Mouse (Mus musculus): Measurements from ENCODE around the gene Teddm3. TPM values are rescaled to one million over a fixed set of nuclear protein-coding genes. Genes with fewer than 3 reads are reported as not detected.
"Not testable (repeated sequence)": the region's sequence is repeated elsewhere in the genome, so short reads cannot be mapped to it uniquely, and the experiment has no call there.

The Teddm3 gene
- polyA plus RNA-seq, 1 experiment from 2014 or later: 14.0 TPM

DNA sequence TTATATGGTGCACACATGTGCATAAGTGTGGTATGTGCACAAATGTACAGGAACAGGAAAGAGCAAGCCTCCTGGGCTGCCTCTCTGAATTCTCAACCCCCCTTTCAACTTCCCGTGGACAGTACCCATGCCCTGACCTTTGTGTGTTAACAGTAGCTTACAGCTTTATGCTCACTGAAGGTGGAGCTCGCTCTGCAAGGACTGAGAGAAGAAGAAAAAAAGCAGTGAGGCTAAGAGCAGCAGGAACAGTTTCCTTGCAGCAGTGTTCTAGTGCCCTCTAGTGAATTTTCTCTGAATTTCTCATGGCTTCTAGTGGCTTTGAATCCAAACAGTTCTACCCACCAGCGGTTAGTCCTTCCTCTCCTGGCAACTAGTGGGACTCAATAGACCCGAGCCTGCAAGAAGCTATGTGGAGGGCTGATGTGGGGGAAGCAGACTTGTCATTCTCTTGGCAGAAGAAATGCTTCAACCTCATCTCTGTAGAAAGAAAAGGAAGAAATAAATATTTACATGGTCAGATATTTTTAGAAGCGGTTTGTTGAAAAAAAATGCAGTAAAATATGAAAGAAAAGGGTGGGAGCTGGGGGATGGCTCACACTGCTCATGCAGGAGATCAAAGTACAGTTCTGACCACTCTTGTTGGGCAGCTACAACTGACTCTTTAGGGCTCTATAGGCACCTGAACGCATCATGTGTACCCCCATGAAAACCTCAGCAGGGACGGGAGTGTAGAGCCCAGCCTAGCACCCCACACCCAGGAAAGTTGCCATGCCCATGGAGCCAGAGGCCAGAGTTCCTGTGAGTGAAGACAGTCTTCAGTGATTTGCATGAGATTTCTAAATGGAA is 38.9 kb upstream of the Teddm3 start:
- WGBS: 26% methylated on average over 7 of the region's 7 CpGs
- no peak overlapping the region; the same call in 1 of the 2 replicates for H3K9ac ChIP-seq (ENCODE audit: low read length)
- no peaks in the 10 kb centered on the region for H3K36me3 ChIP-seq (ENCODE audit: control insufficient read depth, insufficient read depth, low read length)
- ATAC-seq (ENCODE audit: insufficient read depth, low FRiP score): peak; percentile 53; the same call in 1 of the 2 replicates
- H3K4me2 ChIP-seq (ENCODE audit: low read depth, low read length): no peak overlapping the region
- H3K27me3 ChIP-seq (ENCODE audit: control insufficient read depth, insufficient read depth, low read length): no peaks in the 10 kb centered on the region
- no peak overlapping the region for H3K27ac ChIP-seq (ENCODE audit: low read length)
- no peak overlapping the region for H3K4me3 ChIP-seq (replicated peaks; ENCODE audit: low read length)
- H3K4me1 ChIP-seq (ENCODE audit: control insufficient read depth, insufficient read depth, low read length): no peaks in the 10 kb centered on the region
- no peaks in the 10 kb centered on the region for H3K9me3 ChIP-seq (replicated peaks; ENCODE audit: control insufficient read depth, low read length)

DNA sequence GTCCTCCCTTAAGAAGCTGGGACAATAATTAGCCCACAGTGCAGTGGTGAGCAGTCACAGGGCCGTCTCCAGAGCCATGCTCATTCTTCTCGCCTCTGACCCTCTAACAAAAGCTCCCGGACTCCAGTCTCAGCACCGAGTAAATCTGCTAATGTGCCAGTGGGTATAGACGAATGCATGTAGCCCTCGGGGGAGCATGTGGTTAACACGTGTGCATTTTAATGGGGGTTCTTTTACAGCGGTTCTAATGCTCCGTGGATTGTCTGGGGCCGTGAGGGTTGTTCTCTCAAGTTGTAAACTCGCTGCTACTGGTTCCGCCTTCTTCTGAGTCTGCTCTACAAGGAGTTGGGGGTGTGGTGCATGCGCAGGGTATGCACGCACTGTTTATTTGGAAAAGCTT is 37.8 kb upstream of the Teddm3 start:
- Histone ChIP-seq H3K27me3 (ENCODE audit: control insufficient read depth, insufficient read depth, low read length) (no peaks in the 10 kb centered on the region), H3K36me3 (ENCODE audit: control insufficient read depth, insufficient read depth, low read length) (no peaks in the 10 kb centered on the region), H3K4me2 (ENCODE audit: low read depth, low read length) (no peak overlapping the region), H3K9me3 (replicated peaks; ENCODE audit: control insufficient read depth, low read length) (no peaks in the 10 kb centered on the region), H3K27ac (ENCODE audit: low read length) (no peak overlapping the region), H3K9ac (ENCODE audit: low read length) (no peak overlapping the region), H3K4me3 (replicated peaks; ENCODE audit: low read length) (no peak overlapping the region), H3K4me1 (ENCODE audit: control insufficient read depth, insufficient read depth, low read length) (no peaks in the 10 kb centered on the region)
- WGBS: 74% methylated on average over 14 of the region's 14 CpGs
- ATAC-seq (ENCODE audit: insufficient read depth, low FRiP score): no peak

DNA sequence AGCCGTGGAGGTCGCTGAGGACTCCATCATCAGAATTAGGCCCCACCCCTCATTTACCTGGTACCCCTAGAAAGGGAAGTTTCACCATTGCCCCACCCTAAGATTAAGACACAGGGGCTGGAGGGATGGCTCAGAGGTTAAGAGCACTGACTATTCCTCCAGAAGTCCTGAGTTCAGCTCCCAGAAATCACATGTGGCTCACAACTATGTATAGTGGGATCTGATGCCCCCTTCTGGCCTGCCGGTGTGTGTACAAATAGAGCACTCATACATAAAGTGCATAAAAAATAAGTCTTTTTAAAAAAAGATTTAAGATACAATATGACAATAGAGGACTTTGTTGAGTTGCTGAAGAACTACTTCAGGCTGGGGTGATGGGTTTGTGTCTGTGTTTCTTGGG is 34.5 kb upstream of the Teddm3 start:
- Histone ChIP-seq H3K9me3 (replicated peaks; ENCODE audit: control insufficient read depth, low read length) (no peaks in the 10 kb centered on the region), H3K4me3 (replicated peaks; ENCODE audit: low read length) (no peak overlapping the region), H3K9ac (ENCODE audit: low read length) (no peak overlapping the region), H3K4me2 (ENCODE audit: low read depth, low read length) (no peak overlapping the region), H3K27ac (ENCODE audit: low read length) (no peak overlapping the region), H3K27me3 (ENCODE audit: control insufficient read depth, insufficient read depth, low read length) (no peaks in the 10 kb centered on the region), H3K36me3 (ENCODE audit: control insufficient read depth, insufficient read depth, low read length) (no peaks in the 10 kb centered on the region), H3K4me1 (ENCODE audit: control insufficient read depth, insufficient read depth, low read length) (no peaks in the 10 kb centered on the region)
- WGBS: 83% methylated on average over 3 of the region's 3 CpGs
- ATAC-seq (ENCODE audit: insufficient read depth, low FRiP score): no peak

DNA sequence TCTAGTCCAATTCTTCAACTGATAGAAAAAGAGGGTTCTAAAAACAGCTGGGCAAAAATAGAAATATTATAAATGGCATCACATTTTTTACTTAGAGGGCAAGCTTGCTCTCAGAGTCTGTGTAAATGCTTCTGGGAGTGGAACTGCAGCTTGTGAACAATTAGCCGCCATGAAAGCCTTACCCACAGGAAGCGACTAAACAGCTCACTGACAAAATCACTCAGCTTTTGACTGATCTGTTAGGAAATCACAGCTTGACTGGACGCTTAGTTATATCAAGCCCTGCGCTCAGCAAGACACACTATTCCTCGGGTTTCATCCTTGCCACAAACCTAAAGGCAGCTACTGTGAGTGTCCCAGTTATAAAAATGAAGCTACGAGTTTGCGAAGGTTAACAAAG is 33.8 kb upstream of the Teddm3 start:
- no peak overlapping the region for H3K9ac ChIP-seq (ENCODE audit: low read length)
- H3K4me2 ChIP-seq (ENCODE audit: low read depth, low read length): no peak overlapping the region
- no peak overlapping the region for H3K4me3 ChIP-seq (replicated peaks; ENCODE audit: low read length)
- 39% methylated on average over 7 of the region's 7 CpGs for WGBS
- no peaks in the 10 kb centered on the region for H3K36me3 ChIP-seq (ENCODE audit: control insufficient read depth, insufficient read depth, low read length)
- no peaks in the 10 kb centered on the region for H3K4me1 ChIP-seq (ENCODE audit: control insufficient read depth, insufficient read depth, low read length)
- H3K9me3 ChIP-seq (replicated peaks; ENCODE audit: control insufficient read depth, low read length): no peaks in the 10 kb centered on the region
- no peak for ATAC-seq (ENCODE audit: insufficient read depth, low FRiP score)
- no peak overlapping the region for H3K27ac ChIP-seq (ENCODE audit: low read length)
- H3K27me3 ChIP-seq (ENCODE audit: control insufficient read depth, insufficient read depth, low read length): no peaks in the 10 kb centered on the region

DNA sequence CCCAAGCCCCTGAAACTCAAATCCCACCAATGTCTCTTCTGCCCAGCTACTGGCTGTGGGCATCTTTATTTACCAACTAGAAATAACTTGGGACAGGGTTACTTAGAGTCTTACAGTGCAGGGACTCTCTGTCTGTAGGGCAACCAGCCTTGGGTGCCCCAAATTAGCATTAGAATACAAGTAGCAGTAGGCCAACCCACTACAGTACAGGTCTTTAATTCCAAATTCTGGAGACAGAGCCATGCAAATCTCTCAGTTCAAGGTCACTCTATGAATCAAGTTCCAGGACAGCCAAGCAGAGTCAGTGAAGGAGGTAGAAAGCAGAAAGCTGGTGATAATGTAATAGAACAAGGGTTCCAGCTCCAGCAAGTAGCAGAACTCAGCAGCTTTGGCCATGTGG is 30.9 kb upstream of the Teddm3 start:
- Histone ChIP-seq H3K4me1 (ENCODE audit: control insufficient read depth, insufficient read depth, low read length) (no peaks in the 10 kb centered on the region), H3K36me3 (ENCODE audit: control insufficient read depth, insufficient read depth, low read length) (no peaks in the 10 kb centered on the region), H3K9me3 (replicated peaks; ENCODE audit: control insufficient read depth, low read length) (no peaks in the 10 kb centered on the region), H3K4me3 (replicated peaks; ENCODE audit: low read length) (no peak overlapping the region), H3K4me2 (ENCODE audit: low read depth, low read length) (no peak overlapping the region), H3K27ac (ENCODE audit: low read length) (no peak overlapping the region), H3K27me3 (ENCODE audit: control insufficient read depth, insufficient read depth, low read length) (no peaks in the 10 kb centered on the region), H3K9ac (ENCODE audit: low read length) (no peak overlapping the region)
- no peak for ATAC-seq (ENCODE audit: insufficient read depth, low FRiP score)

DNA sequence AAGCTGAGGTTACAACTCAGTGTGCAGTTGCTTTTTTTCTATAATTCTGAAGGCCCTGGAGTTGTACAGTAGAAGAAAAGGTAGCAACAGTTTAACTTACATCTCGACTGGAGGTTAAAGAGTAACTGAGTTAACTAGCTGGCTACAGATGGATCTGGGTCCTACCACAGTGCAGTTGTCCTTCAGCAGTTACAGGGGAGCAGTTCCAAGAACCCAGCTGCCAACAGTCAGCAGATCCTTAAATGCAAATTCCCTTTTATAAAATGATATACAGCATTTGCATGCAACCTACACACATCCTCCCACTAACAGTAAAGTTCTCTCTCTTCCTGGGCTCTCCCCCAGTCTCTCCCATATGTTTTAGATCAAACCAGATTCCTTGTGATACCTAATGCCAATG is 28.3 kb upstream of the Teddm3 start:
- no peak overlapping the region for H3K27ac ChIP-seq (ENCODE audit: low read length)
- no peaks in the 10 kb centered on the region for H3K36me3 ChIP-seq (ENCODE audit: control insufficient read depth, insufficient read depth, low read length)
- no peak overlapping the region for H3K9ac ChIP-seq (ENCODE audit: low read length)
- no peak overlapping the region for H3K4me2 ChIP-seq (ENCODE audit: low read depth, low read length)
- H3K27me3 ChIP-seq (ENCODE audit: control insufficient read depth, insufficient read depth, low read length): no peaks in the 10 kb centered on the region
- WGBS: 58% methylated on average over 1 of the region's 1 CpGs
- H3K4me3 ChIP-seq (replicated peaks; ENCODE audit: low read length): no peak overlapping the region
- H3K4me1 ChIP-seq (ENCODE audit: control insufficient read depth, insufficient read depth, low read length): no peaks in the 10 kb centered on the region
- no peaks in the 10 kb centered on the region for H3K9me3 ChIP-seq (replicated peaks; ENCODE audit: control insufficient read depth, low read length)
- ATAC-seq (ENCODE audit: insufficient read depth, low FRiP score): no peak

DNA sequence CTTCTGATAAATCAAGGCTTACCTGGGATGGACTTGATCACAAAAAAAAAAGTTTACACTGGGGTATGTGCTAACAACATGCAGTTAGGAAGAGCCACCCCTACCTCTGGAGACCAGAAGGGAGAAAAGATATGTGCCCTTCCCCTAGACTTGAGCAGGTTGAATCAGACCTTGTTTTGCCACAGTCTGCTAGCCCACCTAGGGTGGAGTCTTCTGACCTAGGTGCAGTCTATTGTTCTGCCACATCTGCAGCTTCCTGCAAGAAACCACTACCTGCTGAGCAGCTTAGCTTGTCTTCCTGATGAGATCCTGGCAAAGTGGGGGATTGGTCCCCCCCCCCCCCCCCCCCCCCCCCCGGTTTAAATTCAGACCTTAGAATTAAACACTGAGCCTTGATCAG is 21.4 kb upstream of the Teddm3 start:
- Histone ChIP-seq H3K4me2 (ENCODE audit: low read depth, low read length) (no peak overlapping the region), H3K27ac (ENCODE audit: low read length) (no peak overlapping the region), H3K9ac (ENCODE audit: low read length) (no peak overlapping the region), H3K9me3 (replicated peaks; ENCODE audit: control insufficient read depth, low read length) (peaks cover 3% of the 10 kb centered on the region; the same call in 1 of the 2 replicates), H3K4me3 (replicated peaks; ENCODE audit: low read length) (no peak overlapping the region), H3K27me3 (ENCODE audit: control insufficient read depth, insufficient read depth, low read length) (no peaks in the 10 kb centered on the region), H3K4me1 (ENCODE audit: control insufficient read depth, insufficient read depth, low read length) (no peaks in the 10 kb centered on the region), H3K36me3 (ENCODE audit: control insufficient read depth, insufficient read depth, low read length) (no peaks in the 10 kb centered on the region)
- WGBS: no CpG with 5 or more reads among the region's 1 CpGs
- ATAC-seq (ENCODE audit: insufficient read depth, low FRiP score): no peak

DNA sequence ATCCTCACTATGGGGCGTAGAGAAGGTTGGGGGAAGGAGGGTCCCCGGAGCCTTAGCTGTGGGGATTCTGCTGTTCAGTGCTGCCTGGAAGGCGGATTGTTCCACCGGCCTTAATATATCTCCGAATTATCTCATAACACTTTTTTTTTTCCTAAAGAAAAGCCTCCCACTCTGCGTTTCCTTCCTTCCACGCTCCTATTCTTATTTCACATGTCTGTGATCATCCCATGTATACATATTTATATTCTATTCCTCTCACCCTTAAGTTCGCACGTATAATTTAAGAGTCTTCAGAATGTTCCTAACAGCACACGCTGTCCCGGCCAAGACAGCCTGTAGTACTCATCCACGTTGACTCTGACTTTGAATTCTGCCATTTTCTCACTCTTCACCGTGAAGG is 14.9 kb upstream of the Teddm3 start:
- no peaks in the 10 kb centered on the region for H3K27me3 ChIP-seq (ENCODE audit: control insufficient read depth, insufficient read depth, low read length)
- 90% methylated on average over 13 of the region's 13 CpGs for WGBS
- ATAC-seq (ENCODE audit: insufficient read depth, low FRiP score): no peak
- H3K36me3 ChIP-seq (ENCODE audit: control insufficient read depth, insufficient read depth, low read length): no peaks in the 10 kb centered on the region
- no peaks in the 10 kb centered on the region for H3K4me1 ChIP-seq (ENCODE audit: control insufficient read depth, insufficient read depth, low read length)
- peaks cover 3% of the 10 kb centered on the region; the same call in 1 of the 2 replicates for H3K9me3 ChIP-seq (replicated peaks; ENCODE audit: control insufficient read depth, low read length)
- H3K4me2 ChIP-seq (ENCODE audit: low read depth, low read length): no peak overlapping the region
- no peak overlapping the region for H3K27ac ChIP-seq (ENCODE audit: low read length)
- no peak overlapping the region for H3K9ac ChIP-seq (ENCODE audit: low read length)
- H3K4me3 ChIP-seq (replicated peaks; ENCODE audit: low read length): no peak overlapping the region

DNA sequence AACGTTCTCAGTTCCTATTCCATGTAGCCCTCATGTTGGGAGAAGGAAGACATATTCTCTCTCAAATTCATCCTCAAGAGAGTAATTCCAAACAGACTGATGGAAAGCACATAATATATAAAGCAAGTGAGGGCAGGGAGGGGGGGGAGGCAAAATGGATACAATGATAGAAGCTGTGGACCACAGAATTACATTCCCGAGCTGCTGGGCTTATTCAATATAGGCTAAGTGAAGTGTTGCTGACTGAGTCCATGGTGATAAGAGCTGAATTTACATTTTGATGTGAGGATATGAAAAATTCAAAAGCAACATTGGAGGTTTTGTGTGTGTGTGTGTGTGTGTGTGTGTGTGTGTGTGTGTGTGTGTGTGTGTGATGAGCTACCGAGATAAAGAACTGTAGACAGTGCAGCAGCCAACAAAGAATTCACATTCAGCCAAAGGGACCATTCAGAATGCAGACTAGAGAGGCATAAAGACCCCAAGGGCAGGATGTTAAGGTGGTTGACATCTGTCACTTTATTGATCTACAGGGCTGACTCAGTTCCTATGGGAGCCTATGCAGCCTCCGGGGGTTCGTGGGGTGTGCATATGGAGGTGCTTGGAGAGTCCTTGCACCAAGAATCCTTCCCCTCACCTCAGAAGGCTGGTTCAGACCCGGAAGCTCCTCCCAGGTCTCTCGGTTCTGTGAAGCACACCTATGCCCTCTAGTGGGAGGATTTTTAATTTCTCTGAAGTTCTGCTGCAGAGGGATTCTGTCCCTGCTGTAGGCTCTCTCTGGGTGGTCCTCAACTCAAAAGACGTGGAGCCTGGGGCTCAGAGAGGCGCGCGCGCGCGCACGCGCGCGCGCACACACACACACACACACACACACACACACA is 11.8 kb upstream of the Teddm3 start:
- 18% methylated on average over 17 of the region's 19 CpGs for WGBS
- not testable (repeated sequence) for H3K4me2 ChIP-seq (ENCODE audit: low read depth, low read length); H3K9ac ChIP-seq (ENCODE audit: low read length); H3K4me1 ChIP-seq (ENCODE audit: control insufficient read depth, insufficient read depth, low read length); H3K36me3 ChIP-seq (ENCODE audit: control insufficient read depth, insufficient read depth, low read length); H3K4me3 ChIP-seq (replicated peaks; ENCODE audit: low read length); H3K9me3 ChIP-seq (replicated peaks; ENCODE audit: control insufficient read depth, low read length); H3K27ac ChIP-seq (ENCODE audit: low read length); H3K27me3 ChIP-seq (ENCODE audit: control insufficient read depth, insufficient read depth, low read length)
- ATAC-seq (ENCODE audit: insufficient read depth, low FRiP score): peak; percentile 64; the same call in 1 of the 2 replicates
